Mouse (Mus musculus): ENCODE measurements around the gene Vps52. TPM values are rescaled to one million over a fixed set of nuclear protein-coding genes. Genes with fewer than 3 reads are reported as not detected.

The Vps52 gene
- total and polyA plus RNA-seq, 2 experiments from 2014 or later: 46.1 to 65.8 TPM

GRCm38 (mm10) chr17:33932448-33932847, 23.2 kb upstream of the Vps52 start:
- DNase-seq (ENCODE audit: low spot score) (no peak), ATAC-seq (ENCODE audit: low FRiP score) (no peak)
- Histone ChIP-seq H3K36me3 (ENCODE audit: insufficient read depth, low read length) (peaks cover 20% of the 10 kb centered on the region), H3K4me1 (ENCODE audit: insufficient read depth, low read length) (0 out of 2 replicates have a peak, but pooled peaks cover 5% of the 10 kb centered on the region), H3K27ac (ENCODE audit: low read depth, low read length) (no peak overlapping the region), H3K4me2 (ENCODE audit: low read depth, low read length, poor library complexity, severe bottlenecking) (no peak overlapping the region), H3K4me3 (ENCODE audit: low read depth, low read length) (no peak overlapping the region), H3K9ac (replicated peaks; ENCODE audit: low read length, poor library complexity, severe bottlenecking) (no peak overlapping the region), H3K9me3 (ENCODE audit: low read length) (no peaks in the 10 kb centered on the region), H3K27me3 (ENCODE audit: insufficient read depth, low read length) (no peaks in the 10 kb centered on the region)
- 88% methylated on average over 14 of the region's 14 CpGs for WGBS
- TF ChIP-seq CTCF (IDR thresholded peaks at IDR 0.05): no peak

GRCm38 (mm10) chr17:33932970-33933369, 22.6 kb upstream of the Vps52 start:
- Histone ChIP-seq H3K4me1 (ENCODE audit: insufficient read depth, low read length) (0 out of 2 replicates have a peak, but pooled peaks cover 5% of the 10 kb centered on the region), H3K4me2 (ENCODE audit: low read depth, low read length, poor library complexity, severe bottlenecking) (no peak overlapping the region), H3K9me3 (ENCODE audit: low read length) (no peaks in the 10 kb centered on the region), H3K4me3 (ENCODE audit: low read depth, low read length) (no peak overlapping the region), H3K36me3 (ENCODE audit: insufficient read depth, low read length) (peaks cover 20% of the 10 kb centered on the region), H3K9ac (replicated peaks; ENCODE audit: low read length, poor library complexity, severe bottlenecking) (no peak overlapping the region), H3K27me3 (ENCODE audit: insufficient read depth, low read length) (no peaks in the 10 kb centered on the region), H3K27ac (ENCODE audit: low read depth, low read length) (no peak overlapping the region)
- TF ChIP-seq CTCF (IDR thresholded peaks at IDR 0.05): no peak
- no peak for DNase-seq (ENCODE audit: low spot score)
- WGBS: 95% methylated on average over 15 of the region's 15 CpGs
- ATAC-seq (ENCODE audit: low FRiP score): no peak

- H3K9me3 ChIP-seq (ENCODE audit: low read length): no peaks in the 10 kb centered on the region
- peaks cover 11% of the 10 kb centered on the region for H3K4me1 ChIP-seq (ENCODE audit: insufficient read depth, low read length)
- no peaks in the 10 kb centered on the region for H3K27me3 ChIP-seq (ENCODE audit: insufficient read depth, low read length)
- peaks cover 20% of the 10 kb centered on the region for H3K36me3 ChIP-seq (ENCODE audit: insufficient read depth, low read length)
- no peak overlapping the region for H3K9ac ChIP-seq (replicated peaks; ENCODE audit: low read length, poor library complexity, severe bottlenecking)
- DNase-seq (ENCODE audit: low spot score) (no peak), ATAC-seq (ENCODE audit: low FRiP score) (no peak)
- H3K4me2 ChIP-seq (ENCODE audit: low read depth, low read length, poor library complexity, severe bottlenecking): no peak overlapping the region
- TF ChIP-seq CTCF (IDR thresholded peaks at IDR 0.05): no peak
- no peak overlapping the region for H3K4me3 ChIP-seq (ENCODE audit: low read depth, low read length)
- 91% methylated on average over 21 of the region's 21 CpGs for WGBS
- no peak overlapping the region for H3K27ac ChIP-seq (ENCODE audit: low read depth, low read length)
Observed at GRCm38 (mm10) chr17:33935422-33936055, 20.1 kb upstream of the Vps52 start.

GRCm38 (mm10) chr17:33936993-33937392, 18.6 kb upstream of the Vps52 start:
- DNase-seq (ENCODE audit: low spot score): no peak
- TF ChIP-seq CTCF (IDR thresholded peaks at IDR 0.05): no peak
- Histone ChIP-seq H3K27me3 (ENCODE audit: insufficient read depth, low read length) (no peaks in the 10 kb centered on the region), H3K4me3 (ENCODE audit: low read depth, low read length) (no peak overlapping the region), H3K9me3 (ENCODE audit: low read length) (no peaks in the 10 kb centered on the region), H3K27ac (ENCODE audit: low read depth, low read length) (no peak overlapping the region), H3K36me3 (ENCODE audit: insufficient read depth, low read length) (peaks cover 20% of the 10 kb centered on the region), H3K4me2 (ENCODE audit: low read depth, low read length, poor library complexity, severe bottlenecking) (no peak overlapping the region), H3K9ac (replicated peaks; ENCODE audit: low read length, poor library complexity, severe bottlenecking) (no peak overlapping the region), H3K4me1 (ENCODE audit: insufficient read depth, low read length) (peaks cover 16% of the 10 kb centered on the region)
- 85% methylated on average over 15 of the region's 15 CpGs for WGBS
- ATAC-seq (ENCODE audit: low FRiP score): no peak

- no peaks in the 10 kb centered on the region for H3K9me3 ChIP-seq (ENCODE audit: low read length)
- H3K27ac ChIP-seq (ENCODE audit: low read depth, low read length): no peak overlapping the region
- TF ChIP-seq CTCF (IDR thresholded peaks at IDR 0.05): no peak
- peaks cover 16% of the 10 kb centered on the region for H3K4me1 ChIP-seq (ENCODE audit: insufficient read depth, low read length)
- ATAC-seq (ENCODE audit: low FRiP score): no peak
- WGBS: 88% methylated on average over 11 of the region's 11 CpGs
- H3K4me2 ChIP-seq (ENCODE audit: low read depth, low read length, poor library complexity, severe bottlenecking): no peak overlapping the region
- H3K36me3 ChIP-seq (ENCODE audit: insufficient read depth, low read length): peaks cover 20% of the 10 kb centered on the region
- DNase-seq (ENCODE audit: low spot score): no peak
- H3K9ac ChIP-seq (replicated peaks; ENCODE audit: low read length, poor library complexity, severe bottlenecking): no peak overlapping the region
- no peaks in the 10 kb centered on the region for H3K27me3 ChIP-seq (ENCODE audit: insufficient read depth, low read length)
- H3K4me3 ChIP-seq (ENCODE audit: low read depth, low read length): no peak overlapping the region
Observed at GRCm38 (mm10) chr17:33938783-33939182, 16.8 kb upstream of the Vps52 start.

- no peaks in the 10 kb centered on the region for H3K9me3 ChIP-seq (ENCODE audit: low read length)
- DNase-seq (ENCODE audit: low spot score) (peak; percentile 94), ATAC-seq (ENCODE audit: low FRiP score) (peak; percentile 91)
- peak within 1 kb of the TSS; percentile 65 for H3K9ac ChIP-seq (replicated peaks; ENCODE audit: low read length, poor library complexity, severe bottlenecking)
- H3K27ac ChIP-seq (ENCODE audit: low read depth, low read length): no peak within 1 kb of the TSS
- peaks cover 16% of the 10 kb centered on the region for H3K4me1 ChIP-seq (ENCODE audit: insufficient read depth, low read length)
- H3K4me2 ChIP-seq (ENCODE audit: low read depth, low read length, poor library complexity, severe bottlenecking): peak within 1 kb of the TSS; percentile 98
- peak within 1 kb of the TSS; percentile 72 for H3K4me3 ChIP-seq (ENCODE audit: low read depth, low read length)
- H3K27me3 ChIP-seq (ENCODE audit: insufficient read depth, low read length): no peaks in the 10 kb centered on the region
- no peak for TF ChIP-seq CTCF (IDR thresholded peaks at IDR 0.05)
- peaks cover 25% of the 10 kb centered on the region for H3K36me3 ChIP-seq (ENCODE audit: insufficient read depth, low read length)
- under 1% methylated on average over 36 of the region's 36 CpGs for WGBS
Observed at GRCm38 (mm10) chr17:33940206-33940805, 15.3 kb upstream of the Vps52 start, which contains the start of the genes Pfdn6 and Wdr46. Pfdn6 (minus strand) TSS chr17:33940343. Wdr46 (plus strand) TSS chr17:33940660.
